Mouse (Mus musculus) ES-Bruce4 (cell line): ENCODE measurements around the gene Mon2.

Experiments used
- CTCF ChIP-seq: IDR thresholded peaks from one replicate; pipeline ENCODE4 v1.8.1; 2011; ENCODE audit warnings: low read depth, low read length
- EP300 ChIP-seq: IDR thresholded peaks from 2 replicates; pipeline ENCODE4 v1.6.1; 2011; ENCODE audit warnings: low read depth, low read length; ENCODE audit not compliant: insufficient read depth

DNA sequence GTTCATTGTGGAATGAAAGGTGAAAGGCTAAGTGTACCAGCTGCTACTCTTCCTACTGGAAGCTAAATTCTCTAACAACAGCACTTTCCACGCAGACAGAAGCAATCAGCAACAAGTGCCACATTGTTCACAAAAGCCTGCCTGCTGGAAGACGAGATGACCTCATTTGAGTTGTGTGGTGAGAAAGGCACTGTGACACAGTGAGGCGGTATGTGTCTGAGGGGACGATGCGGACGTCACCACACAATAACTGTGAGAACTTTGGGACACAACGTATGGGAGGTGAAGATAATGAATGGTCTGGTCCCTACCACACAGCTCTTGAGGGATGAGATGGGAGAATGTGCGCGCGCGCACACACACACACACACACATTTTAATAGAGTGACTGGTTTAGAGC, 34.2 kb upstream of the Mon2 start:
- TF ChIP-seq CTCF (no peak), EP300 (no peak)
